Mouse (Mus musculus) midbrain, embryonic 12.5 days (tissue): ENCODE measurements around the gene Prrg3. TPM values are rescaled to one million over a fixed set of nuclear protein-coding genes. Genes with fewer than 3 reads are reported as not detected.

ENCODE experiments used
- ATAC-seq: fragments of 200-750 bp; cut with Nextera tagmentation; 2 replicates; pipeline ENCODE4 v1.8.0; 2017; ENCODE audit warnings: low read depth, moderate TSS enrichment, moderate library complexity; ENCODE audit not compliant: low FRiP score
- H3K27ac ChIP-seq: fragments of 300-500 bp; sonication (generic); replicated peaks from 2 replicates; pipeline ENCODE4 v1.5.1; 2016; ENCODE audit warnings: mild to moderate bottlenecking
- H3K27me3 ChIP-seq: fragments of 300-500 bp; sonication (generic); 2 replicates; pipeline ENCODE4 v1.6.1; 2016; ENCODE audit warnings: mild to moderate bottlenecking
- H3K36me3 ChIP-seq: fragments of 300-500 bp; sonication (generic); 2 replicates; pipeline ENCODE4 v1.6.1; 2016
- H3K4me1 ChIP-seq: fragments of 300-500 bp; sonication (generic); 2 replicates; pipeline ENCODE4 v1.6.1; 2016
- H3K4me2 ChIP-seq: fragments of 300-500 bp; sonication (generic); replicated peaks from 2 replicates; pipeline ENCODE4 v1.6.1; 2016; ENCODE audit warnings: mild to moderate bottlenecking, moderate library complexity
- H3K4me3 ChIP-seq: fragments of 300-500 bp; sonication (generic); 2 replicates; pipeline ENCODE4 v1.5.1; 2016; ENCODE audit warnings: mild to moderate bottlenecking
- H3K9ac ChIP-seq: fragments of 300-500 bp; sonication (generic); replicated peaks from 2 replicates; pipeline ENCODE4 v1.6.1; 2016; ENCODE audit warnings: mild to moderate bottlenecking, moderate library complexity
- H3K9me3 ChIP-seq: fragments of 300-500 bp; sonication (generic); 2 replicates; pipeline ENCODE4 v1.6.1; 2016; ENCODE audit warnings: mild to moderate bottlenecking
- WGBS: fragments of 180-500 bp; shearing (Covaris S2); methylation state at CpG from one replicate; pipeline ENCODE4 v1.1.7; 2016; 5-methylcytosine and 5-hydroxymethylcytosine counted together
- polyA plus RNA-seq: library from polyadenylated mRNA; unstranded; fragments of >200 nt; fragmentation: Nextera tagmentation; extraction: Ambion mirVana; gene quantifications from 2 replicates; pipeline ENCODE4 v1.2.1, GENCODE M21; 2016

The Prrg3 gene
- polyA plus RNA-seq, 1 experiment from 2014 or later: 9.3 TPM

DNA sequence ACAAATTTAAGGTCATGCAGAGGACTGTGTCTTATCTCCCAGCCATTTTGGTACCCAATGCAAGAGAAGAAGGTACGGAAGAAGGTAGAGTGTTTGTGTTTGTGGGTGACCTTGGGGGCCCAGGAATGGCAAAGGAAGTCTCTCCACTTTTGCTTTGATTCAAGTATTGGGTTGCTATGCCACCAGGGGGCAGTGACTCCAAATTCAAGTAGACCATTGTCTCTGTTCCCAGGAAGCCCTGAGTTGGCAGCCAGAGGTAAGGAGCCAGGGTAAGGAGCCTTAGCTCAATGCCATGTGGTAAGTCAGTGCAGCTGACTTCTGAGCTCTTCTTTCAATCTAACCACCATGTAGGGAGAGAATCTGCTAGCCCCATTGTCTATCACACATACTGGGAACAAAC is 21.4 kb downstream of the Prrg3 start:
- Histone ChIP-seq H3K9ac (no peak overlapping the region), H3K4me3 (no peak overlapping the region), H3K27ac (no peak overlapping the region), H3K27me3 (no peaks in the 10 kb centered on the region), H3K4me2 (no peak overlapping the region), H3K9me3 (no peaks in the 10 kb centered on the region), H3K36me3 (no peaks in the 10 kb centered on the region), H3K4me1 (no peaks in the 10 kb centered on the region)
- 78% methylated on average over 1 of the region's 1 CpGs for WGBS
- ATAC-seq: no peak

GRCm38 (mm10) chrX:71991549-71991948 is 29.1 kb downstream of the Prrg3 start, which contains the start of gene Cnga2:
TSS of gene Cnga2 (plus strand) at chrX:71991849.
- H3K27me3 ChIP-seq: no peaks in the 10 kb centered on the region
- no peak within 1 kb of the TSS for H3K27ac ChIP-seq
- no peaks in the 10 kb centered on the region for H3K4me1 ChIP-seq
- no peak within 1 kb of the TSS for H3K4me2 ChIP-seq
- 66% methylated on average over 3 of the region's 3 CpGs for WGBS
- no peaks in the 10 kb centered on the region for H3K36me3 ChIP-seq
- H3K9ac ChIP-seq: no peak within 1 kb of the TSS
- H3K9me3 ChIP-seq: no peaks in the 10 kb centered on the region
- no peak for ATAC-seq
- H3K4me3 ChIP-seq: no peak within 1 kb of the TSS

DNA sequence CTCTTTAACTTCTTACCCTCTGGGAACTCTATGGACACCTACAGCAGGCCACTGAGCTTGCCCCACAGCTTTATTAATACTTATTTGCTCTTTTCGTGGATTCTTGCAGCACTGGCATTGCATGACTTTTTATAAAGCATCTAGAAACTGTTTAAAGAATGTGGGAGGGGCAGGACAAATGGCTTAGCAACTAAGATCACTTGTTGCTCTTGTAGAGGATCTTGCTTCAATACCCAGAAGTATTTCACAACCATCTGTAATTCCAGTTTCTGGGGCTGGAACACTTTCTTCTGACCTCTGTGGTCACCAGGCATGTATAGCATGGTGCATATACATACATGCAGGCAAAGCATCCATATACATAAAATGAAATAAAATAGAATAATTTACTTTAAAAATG is 33.5 kb downstream of the Prrg3 start:
- 66% methylated on average over 1 of the region's 1 CpGs for WGBS
- H3K27ac ChIP-seq: no peak overlapping the region
- H3K27me3 ChIP-seq: no peaks in the 10 kb centered on the region
- no peaks in the 10 kb centered on the region for H3K9me3 ChIP-seq
- H3K9ac ChIP-seq: no peak overlapping the region
- no peak overlapping the region for H3K4me3 ChIP-seq
- H3K4me1 ChIP-seq: no peaks in the 10 kb centered on the region
- no peak overlapping the region for H3K4me2 ChIP-seq
- H3K36me3 ChIP-seq: no peaks in the 10 kb centered on the region
- no peak for ATAC-seq

GRCm38 (mm10) chrX:72009930-72010329 is 47.5 kb downstream of the Prrg3 start:
- Histone ChIP-seq H3K36me3 (no peaks in the 10 kb centered on the region), H3K4me1 (no peaks in the 10 kb centered on the region), H3K9ac (no peak overlapping the region), H3K27ac (no peak overlapping the region), H3K27me3 (no peaks in the 10 kb centered on the region), H3K4me3 (no peak overlapping the region), H3K9me3 (no peaks in the 10 kb centered on the region), H3K4me2 (no peak overlapping the region)
- no peak for ATAC-seq

GRCm38 (mm10) chrX:72012236-72012635 is 49.8 kb downstream of the Prrg3 start:
- no peaks in the 10 kb centered on the region for H3K4me1 ChIP-seq
- ATAC-seq: no peak
- no peaks in the 10 kb centered on the region for H3K27me3 ChIP-seq
- no peak overlapping the region for H3K4me2 ChIP-seq
- H3K36me3 ChIP-seq: no peaks in the 10 kb centered on the region
- H3K4me3 ChIP-seq: no peak overlapping the region
- 75% methylated on average over 9 of the region's 9 CpGs for WGBS
- H3K27ac ChIP-seq: no peak overlapping the region
- H3K9ac ChIP-seq: no peak overlapping the region
- no peaks in the 10 kb centered on the region for H3K9me3 ChIP-seq

DNA sequence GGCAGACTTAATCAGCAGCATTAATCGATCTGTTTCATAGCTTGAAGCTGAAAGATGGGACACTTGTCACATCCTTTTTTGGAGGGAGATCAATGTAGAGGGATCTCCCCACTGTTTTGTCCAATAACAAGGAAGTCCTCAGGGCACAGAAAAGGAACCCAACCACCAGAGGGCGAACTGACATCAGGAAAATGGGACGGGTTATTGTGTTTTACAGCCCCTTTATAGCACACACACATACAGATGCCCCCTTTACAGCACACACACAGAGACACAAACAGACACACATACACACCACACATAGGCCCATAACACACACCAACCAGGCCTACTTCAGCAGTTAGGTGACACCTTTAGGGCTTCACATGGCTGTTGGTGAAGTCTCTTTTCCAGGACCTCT is 50.4 kb downstream of the Prrg3 start:
- Histone ChIP-seq H3K9me3 (no peaks in the 10 kb centered on the region), H3K27ac (no peak overlapping the region), H3K4me3 (no peak overlapping the region), H3K9ac (no peak overlapping the region), H3K36me3 (no peaks in the 10 kb centered on the region), H3K4me1 (no peaks in the 10 kb centered on the region), H3K4me2 (no peak overlapping the region), H3K27me3 (no peaks in the 10 kb centered on the region)
- ATAC-seq: no peak
- WGBS: 33% methylated on average over 3 of the region's 3 CpGs

- H3K4me1 ChIP-seq: no peaks in the 10 kb centered on the region
- no peak for ATAC-seq
- no peak overlapping the region for H3K4me3 ChIP-seq
- no peaks in the 10 kb centered on the region for H3K9me3 ChIP-seq
- no peaks in the 10 kb centered on the region for H3K27me3 ChIP-seq
- WGBS: 81% methylated on average over 1 of the region's 1 CpGs
- no peak overlapping the region for H3K4me2 ChIP-seq
- no peaks in the 10 kb centered on the region for H3K36me3 ChIP-seq
- no peak overlapping the region for H3K27ac ChIP-seq
- H3K9ac ChIP-seq: no peak overlapping the region
Observed at GRCm38 (mm10) chrX:72022241-72022640, 59.8 kb downstream of the Prrg3 start.

Other genes starting within 250 kb of the Prrg3 start
- 50.3 TPM in 2 replicates for gene Vma21, start 146.7 kb upstream of the Prrg3 start, polyA plus RNA-seq
- gene Gm1141, start 41.6 kb upstream of the Prrg3 start, polyA plus RNA-seq: not detected in 2 replicates
- gene Fate1, start 10.4 kb downstream of the Prrg3 start, polyA plus RNA-seq: not detected in 2 replicates
- gene Cnga2, start 29.2 kb downstream of the Prrg3 start, polyA plus RNA-seq: 0.07 TPM in 1 of 2 replicates, not detected in the other